Mouse (Mus musculus): ENCODE measurements around the gene Rras.

GRCm38 (mm10) chr7:45062239-45062835 lies 44.6 kb downstream of the Rras start, which contains the start of the genes Nosip and Prrg2:
- peak; percentile 8; the same call in 1 of the 2 replicates for TF ChIP-seq CTCF (IDR thresholded peaks at IDR 0.05; ENCODE audit: control insufficient read depth, insufficient read depth, low read length)
- no peak for TF ChIP-seq POLR2A (IDR thresholded peaks at IDR 0.05; ENCODE audit: borderline replicate concordance, control insufficient read depth, low read depth, low read length)
